Mouse (Mus musculus) small intestine, adult 2 months (tissue): Measurements from ENCODE around the gene Prune1.

Experiments used
- CTCF ChIP-seq: fragments of 200-500 bp; IDR thresholded peaks from 2 replicates; pipeline ENCODE4 v1.5.1; 2012; ENCODE audit warnings: low read depth, mild to moderate bottlenecking, control low read depth, inconsistent platforms, low read length, moderate library complexity, mixed read lengths; ENCODE audit not compliant: insufficient replicate concordance, insufficient read length; ENCODE audit errors: extremely low read depth
- POLR2A ChIP-seq: fragments of 200-500 bp; IDR thresholded peaks from 2 replicates; pipeline ENCODE4 v1.6.1; 2012; ENCODE audit warnings: low read depth, mild to moderate bottlenecking, control low read depth, inconsistent platforms, low read length, moderate library complexity

DNA sequence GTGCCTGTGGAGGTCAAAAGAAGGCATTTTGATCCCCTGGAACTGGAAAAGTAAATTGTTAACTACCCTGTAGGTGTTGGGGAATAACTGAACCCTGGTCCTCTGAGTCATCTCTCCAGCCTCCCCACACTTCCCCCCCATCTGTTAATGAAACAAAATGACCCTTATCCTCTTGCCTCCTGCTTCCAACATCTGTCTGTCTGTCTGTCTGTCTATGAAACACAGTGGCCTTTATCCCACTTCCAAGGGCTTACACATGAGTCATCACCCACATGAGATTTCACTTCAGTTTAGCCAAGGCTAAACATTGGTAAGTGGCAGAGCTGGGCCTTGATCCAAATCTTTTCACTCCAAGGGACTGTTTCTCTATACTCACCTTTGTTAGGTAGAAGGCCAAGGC is 14.0 kb downstream of the Prune1 start:
- TF ChIP-seq CTCF (no peak), POLR2A (no peak)
